Mouse (Mus musculus): ENCODE data around the gene Mxra8. TPM values are rescaled to one million over a fixed set of nuclear protein-coding genes. Genes with fewer than 3 reads are reported as not detected.

Gene Mxra8
- polyA plus RNA-seq (2015; fragmentation: Nextera tagmentation; extraction: Ambion mirVana) = 126 and 152 TPM in 2 replicates

DNA sequence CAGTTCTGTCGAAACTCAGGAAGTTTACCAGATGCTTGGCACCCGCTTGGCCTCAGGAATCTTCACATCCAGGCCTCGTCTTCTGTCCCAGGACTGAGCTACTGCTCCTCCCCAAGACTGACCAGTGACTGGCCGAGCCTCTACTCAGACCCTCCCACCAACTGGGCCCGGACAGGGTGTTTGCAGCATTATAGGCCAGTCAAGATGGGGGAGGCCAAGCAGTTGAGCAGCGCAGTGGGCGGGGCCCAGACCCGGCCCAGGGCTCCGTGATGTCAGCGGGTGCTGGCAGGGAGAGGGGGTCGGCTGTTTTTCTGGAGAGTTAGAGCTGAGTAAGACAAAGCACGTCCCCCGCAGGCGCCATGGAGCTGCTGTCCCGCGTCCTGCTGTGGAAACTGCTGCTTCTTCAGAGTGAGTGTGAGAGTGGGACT lies at the start of gene Mxra8:
TSS of gene Mxra8 (plus strand) at position 198 of the 428 bp plus-strand sequence.
- Histone ChIP-seq H3K9ac (ENCODE audit: low read length) (peak within 1 kb of the TSS; percentile 80), H3K9me3 (replicated peaks; ENCODE audit: control insufficient read depth, low read length) (no peaks in the 10 kb centered on the region), H3K27me3 (ENCODE audit: control insufficient read depth, insufficient read depth, low read length) (no peaks in the 10 kb centered on the region), H3K4me3 (replicated peaks; ENCODE audit: low read length) (peak within 1 kb of the TSS; percentile 69), H3K36me3 (ENCODE audit: control insufficient read depth, insufficient read depth, low read length) (no peaks in the 10 kb centered on the region; the same call in none of the 2 replicates), H3K4me2 (ENCODE audit: low read depth, low read length) (peak within 1 kb of the TSS; percentile 93), H3K27ac (ENCODE audit: low read length) (peak within 1 kb of the TSS; percentile 97), H3K4me1 (ENCODE audit: control insufficient read depth, insufficient read depth, low read length) (peaks cover 33% of the 10 kb centered on the region)
- 6% methylated on average over 16 of the region's 16 CpGs for WGBS
- peak; percentile 91 for ATAC-seq (ENCODE audit: insufficient read depth, low FRiP score)

DNA sequence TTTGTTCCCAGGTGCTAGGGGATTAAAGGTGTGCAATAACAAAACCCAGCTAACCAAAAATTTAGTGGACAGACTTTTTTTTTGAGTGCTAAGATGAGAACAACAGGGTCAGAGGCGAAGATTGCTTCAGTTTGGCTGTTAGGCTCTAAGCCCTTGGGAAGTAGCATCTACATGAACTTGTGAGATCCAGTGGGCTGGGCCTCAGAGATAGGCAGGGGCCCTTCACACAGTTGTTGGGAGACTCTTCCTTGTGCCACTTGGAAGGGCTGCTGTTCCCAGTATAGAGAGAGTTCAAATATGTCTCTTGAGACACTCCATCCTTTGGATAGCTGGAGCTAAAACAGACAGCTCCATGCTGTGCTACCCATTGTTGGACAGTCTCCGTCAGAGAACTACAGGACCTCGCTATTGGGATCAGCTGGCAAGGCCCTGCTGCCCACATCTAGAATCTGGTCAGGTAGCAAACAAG lies 49.4 kb upstream of the Mxra8 start, which contains the start of gene Ankrd65:
TSS of gene Ankrd65 (plus strand) at position 419 of the 469 bp plus-strand sequence.
- H3K27me3 ChIP-seq (ENCODE audit: control insufficient read depth, insufficient read depth, low read length) = no peaks in the 10 kb centered on the region
- no peak for ATAC-seq (ENCODE audit: insufficient read depth, low FRiP score)
- H3K9ac ChIP-seq (ENCODE audit: low read length) = peak within 1 kb of the TSS; percentile 14; the same call in 1 of the 2 replicates
- H3K27ac ChIP-seq (ENCODE audit: low read length) = peak within 1 kb of the TSS; percentile 74
- no peaks in the 10 kb centered on the region for H3K9me3 ChIP-seq (replicated peaks; ENCODE audit: control insufficient read depth, low read length)
- no peaks in the 10 kb centered on the region for H3K4me1 ChIP-seq (ENCODE audit: control insufficient read depth, insufficient read depth, low read length)
- WGBS = 87% methylated on average over 3 of the region's 3 CpGs
- H3K36me3 ChIP-seq (ENCODE audit: control insufficient read depth, insufficient read depth, low read length) = no peaks in the 10 kb centered on the region
- H3K4me2 ChIP-seq (ENCODE audit: low read depth, low read length) = no peak within 1 kb of the TSS
- no peak within 1 kb of the TSS for H3K4me3 ChIP-seq (replicated peaks; ENCODE audit: low read length)

- Histone ChIP-seq H3K4me1 (ENCODE audit: control insufficient read depth, insufficient read depth, low read length) (no peaks in the 10 kb centered on the region), H3K27ac (ENCODE audit: low read length) (peak overlapping the region; percentile 74), H3K9me3 (replicated peaks; ENCODE audit: control insufficient read depth, low read length) (no peaks in the 10 kb centered on the region)
Observed at GRCm38 (mm10) chr4:155790650-155791161, 48.8 kb upstream of the Mxra8 start.

DNA sequence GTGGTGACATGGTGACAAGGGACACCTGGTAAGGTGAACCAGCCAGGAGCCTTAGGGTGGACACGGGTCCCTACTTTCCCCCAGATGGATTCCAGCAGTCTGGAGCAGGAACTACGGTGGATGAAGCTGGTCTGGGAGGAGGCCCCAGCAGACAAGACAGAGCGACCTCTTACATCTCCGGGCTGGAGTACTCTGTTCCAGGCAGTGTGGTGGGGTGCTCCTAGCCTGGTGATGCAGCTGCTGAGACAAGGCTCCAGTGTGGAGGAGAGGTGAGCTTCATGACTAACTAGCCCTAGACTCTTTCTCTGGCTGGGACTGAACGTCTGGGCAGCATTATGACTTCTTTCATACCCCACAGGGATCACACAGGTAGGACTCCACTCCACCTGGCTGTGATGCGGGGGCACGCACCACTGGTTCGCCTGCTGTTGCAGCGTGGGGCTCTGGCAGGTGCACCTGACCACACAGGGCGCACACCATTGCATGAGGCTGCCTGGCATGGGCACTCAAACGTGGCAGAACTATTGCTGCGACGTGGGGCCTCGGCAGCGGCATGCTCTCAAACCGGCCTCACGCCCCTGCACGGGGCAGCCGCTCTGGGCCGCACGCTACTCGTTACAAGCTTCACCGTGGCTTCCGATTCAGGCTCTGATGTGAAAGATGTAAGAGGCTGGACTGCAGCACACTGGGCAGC lies 48.1 kb upstream of the Mxra8 start:
- 69% methylated on average over 24 of the region's 24 CpGs for WGBS
- ATAC-seq (ENCODE audit: insufficient read depth, low FRiP score) = no peak
- no peaks in the 10 kb centered on the region for H3K27me3 ChIP-seq (ENCODE audit: control insufficient read depth, insufficient read depth, low read length)

More at GRCm38 (mm10) chr4:155790650-155791161, 48.8 kb upstream of the Mxra8 start:
- WGBS = 35% methylated on average over 3 of the region's 3 CpGs
- Histone ChIP-seq H3K36me3 (ENCODE audit: control insufficient read depth, insufficient read depth, low read length) (no peaks in the 10 kb centered on the region), H3K9ac (ENCODE audit: low read length) (peak overlapping the region; percentile 14; the same call in 1 of the 2 replicates), H3K27me3 (ENCODE audit: control insufficient read depth, insufficient read depth, low read length) (no peaks in the 10 kb centered on the region), H3K4me2 (ENCODE audit: low read depth, low read length) (no peak overlapping the region), H3K4me3 (replicated peaks; ENCODE audit: low read length) (no peak overlapping the region)
- peak; percentile 62 for ATAC-seq (ENCODE audit: insufficient read depth, low FRiP score)

DNA sequence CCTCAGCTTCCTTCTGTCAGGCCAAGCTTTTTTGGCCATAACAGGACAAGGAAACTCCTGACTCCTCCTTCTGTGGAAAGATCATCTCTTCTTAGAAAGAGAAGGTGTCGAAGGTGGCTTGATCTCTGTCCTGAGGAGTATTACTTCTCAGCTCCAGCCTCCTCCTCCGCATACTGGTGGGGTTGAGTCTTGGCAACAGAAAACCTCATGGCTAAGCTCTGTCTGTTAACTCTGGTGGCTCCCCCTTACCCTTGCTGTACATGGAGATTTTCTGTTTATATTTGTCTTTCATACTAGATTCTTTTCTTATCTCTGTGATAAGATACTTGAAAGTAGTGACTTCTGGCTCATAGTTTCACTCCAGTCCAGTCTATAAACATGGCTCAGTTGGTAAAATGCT lies 45.8 kb upstream of the Mxra8 start:
- Histone ChIP-seq H3K4me2 (ENCODE audit: low read depth, low read length) (no peak overlapping the region), H3K4me1 (ENCODE audit: control insufficient read depth, insufficient read depth, low read length) (no peaks in the 10 kb centered on the region), H3K36me3 (ENCODE audit: control insufficient read depth, insufficient read depth, low read length) (no peaks in the 10 kb centered on the region), H3K4me3 (replicated peaks; ENCODE audit: low read length) (no peak overlapping the region), H3K27ac (ENCODE audit: low read length) (no peak overlapping the region), H3K9me3 (replicated peaks; ENCODE audit: control insufficient read depth, low read length) (no peaks in the 10 kb centered on the region), H3K27me3 (ENCODE audit: control insufficient read depth, insufficient read depth, low read length) (no peaks in the 10 kb centered on the region), H3K9ac (ENCODE audit: low read length) (no peak overlapping the region)
- no peak for ATAC-seq (ENCODE audit: insufficient read depth, low FRiP score)
- WGBS = 47% methylated on average over 2 of the region's 2 CpGs

More for the DNA sequence above, 48.1 kb upstream of the Mxra8 start:
- Histone ChIP-seq H3K27ac (ENCODE audit: low read length) (peak overlapping the region; percentile 72), H3K36me3 (ENCODE audit: control insufficient read depth, insufficient read depth, low read length) (no peaks in the 10 kb centered on the region), H3K9ac (ENCODE audit: low read length) (no peak overlapping the region; the same call in 1 of the 2 replicates), H3K4me3 (replicated peaks; ENCODE audit: low read length) (no peak overlapping the region), H3K4me1 (ENCODE audit: control insufficient read depth, insufficient read depth, low read length) (no peaks in the 10 kb centered on the region), H3K4me2 (ENCODE audit: low read depth, low read length) (no peak overlapping the region), H3K9me3 (replicated peaks; ENCODE audit: control insufficient read depth, low read length) (no peaks in the 10 kb centered on the region)

- ATAC-seq (ENCODE audit: insufficient read depth, low FRiP score) = no peak
Observed at GRCm38 (mm10) chr4:155802075-155802474, 37.4 kb upstream of the Mxra8 start.

DNA sequence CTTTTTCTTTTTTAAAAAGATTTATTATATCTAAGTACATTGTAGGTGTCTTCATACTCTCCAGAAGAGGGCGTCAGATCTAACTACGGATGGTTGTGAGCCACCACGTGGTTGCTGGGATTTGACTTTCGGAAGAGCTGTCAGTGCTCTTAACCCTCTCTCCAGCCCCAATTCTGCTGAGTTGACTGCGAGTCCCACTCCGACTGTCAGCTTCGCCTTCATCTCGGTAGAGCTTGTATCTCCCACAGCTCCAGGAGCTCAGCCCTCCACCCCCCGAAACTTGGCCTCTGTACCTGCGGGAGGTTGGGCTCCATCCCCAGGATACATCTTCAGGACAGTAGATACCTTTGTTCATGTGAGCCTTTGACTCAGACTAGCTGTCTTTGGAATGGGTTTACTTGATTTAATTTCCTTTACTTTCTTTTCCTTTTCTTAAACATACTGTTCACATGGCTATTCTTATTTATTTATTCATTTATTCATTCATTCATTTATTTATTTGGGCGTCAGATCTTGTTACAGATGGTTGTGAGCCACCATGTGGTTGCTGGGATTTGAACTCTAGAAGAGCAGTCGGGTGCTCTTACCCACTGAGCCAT lies 36.6 kb upstream of the Mxra8 start, which contains the start of gene Mrpl20:
TSS of gene Mrpl20 (plus strand) at position 138 of the 599 bp plus-strand sequence.
- H3K4me1 ChIP-seq (ENCODE audit: control insufficient read depth, insufficient read depth, low read length) = peaks cover 4% of the 10 kb centered on the region
- 8% methylated on average over 12 of the region's 12 CpGs for WGBS

More at GRCm38 (mm10) chr4:155802075-155802474, 37.4 kb upstream of the Mxra8 start:
- H3K4me2 ChIP-seq (ENCODE audit: low read depth, low read length) = no peak overlapping the region
- H3K4me1 ChIP-seq (ENCODE audit: control insufficient read depth, insufficient read depth, low read length) = peaks cover 4% of the 10 kb centered on the region
- no peak overlapping the region for H3K27ac ChIP-seq (ENCODE audit: low read length)
- H3K9ac ChIP-seq (ENCODE audit: low read length) = no peak overlapping the region
- no peaks in the 10 kb centered on the region for H3K9me3 ChIP-seq (replicated peaks; ENCODE audit: control insufficient read depth, low read length)
- H3K4me3 ChIP-seq (replicated peaks; ENCODE audit: low read length) = no peak overlapping the region
- no peaks in the 10 kb centered on the region for H3K27me3 ChIP-seq (ENCODE audit: control insufficient read depth, insufficient read depth, low read length)
- 93% methylated on average over 1 of the region's 1 CpGs for WGBS
- no peaks in the 10 kb centered on the region for H3K36me3 ChIP-seq (ENCODE audit: control insufficient read depth, insufficient read depth, low read length)

GRCm38 (mm10) chr4:155803340-155804041 lies 36.0 kb upstream of the Mxra8 start:
- peak overlapping the region; percentile 85 for H3K9ac ChIP-seq (ENCODE audit: low read length)
- peak; percentile 98 for ATAC-seq (ENCODE audit: insufficient read depth, low FRiP score)
- peaks cover 8% of the 10 kb centered on the region; the same call in 1 of the 2 replicates for H3K36me3 ChIP-seq (ENCODE audit: control insufficient read depth, insufficient read depth, low read length)
- no peaks in the 10 kb centered on the region for H3K27me3 ChIP-seq (ENCODE audit: control insufficient read depth, insufficient read depth, low read length)
- H3K4me1 ChIP-seq (ENCODE audit: control insufficient read depth, insufficient read depth, low read length) = peaks cover 4% of the 10 kb centered on the region
- under 1% methylated on average over 58 of the region's 58 CpGs for WGBS
- no peaks in the 10 kb centered on the region for H3K9me3 ChIP-seq (replicated peaks; ENCODE audit: control insufficient read depth, low read length)
- H3K4me2 ChIP-seq (ENCODE audit: low read depth, low read length) = peak overlapping the region; percentile 59
- H3K27ac ChIP-seq (ENCODE audit: low read length) = peak overlapping the region; percentile 76; the same call in 1 of the 2 replicates
- peak overlapping the region; percentile 92 for H3K4me3 ChIP-seq (replicated peaks; ENCODE audit: low read length)

More for the DNA sequence above, 36.6 kb upstream of the Mxra8 start, which contains the start of gene Mrpl20:
- peak within 1 kb of the TSS; percentile 92 for H3K4me3 ChIP-seq (replicated peaks; ENCODE audit: low read length)
- no peak for ATAC-seq (ENCODE audit: insufficient read depth, low FRiP score)
- H3K27ac ChIP-seq (ENCODE audit: low read length) = peak within 1 kb of the TSS; percentile 76; the same call in 1 of the 2 replicates
- H3K9me3 ChIP-seq (replicated peaks; ENCODE audit: control insufficient read depth, low read length) = no peaks in the 10 kb centered on the region
- peaks cover 1% of the 10 kb centered on the region; the same call in 1 of the 2 replicates for H3K36me3 ChIP-seq (ENCODE audit: control insufficient read depth, insufficient read depth, low read length)
- peak within 1 kb of the TSS; percentile 59 for H3K4me2 ChIP-seq (ENCODE audit: low read depth, low read length)
- peak within 1 kb of the TSS; percentile 85 for H3K9ac ChIP-seq (ENCODE audit: low read length)
- no peaks in the 10 kb centered on the region for H3K27me3 ChIP-seq (ENCODE audit: control insufficient read depth, insufficient read depth, low read length)

Measured in stomach, embryonic 16.5 days (tissue).